Mouse (Mus musculus) lung, postnatal 4 days (tissue): ENCODE data around the gene Lpp.

Experiments
- DNase-seq, 2 experiments: peaks; one replicate each; pipeline ENCODE4 v3.0.0; 2021

Lpp gene

GRCm38 (mm10) chr16:24568061-24568460 is 174.8 kb downstream of the Lpp start:
- DNase-seq, result no peak

GRCm38 (mm10) chr16:24569681-24570080 is 176.4 kb downstream of the Lpp start:
- DNase-seq, result peak in 1 of 2 experiments; percentile 67

DNA sequence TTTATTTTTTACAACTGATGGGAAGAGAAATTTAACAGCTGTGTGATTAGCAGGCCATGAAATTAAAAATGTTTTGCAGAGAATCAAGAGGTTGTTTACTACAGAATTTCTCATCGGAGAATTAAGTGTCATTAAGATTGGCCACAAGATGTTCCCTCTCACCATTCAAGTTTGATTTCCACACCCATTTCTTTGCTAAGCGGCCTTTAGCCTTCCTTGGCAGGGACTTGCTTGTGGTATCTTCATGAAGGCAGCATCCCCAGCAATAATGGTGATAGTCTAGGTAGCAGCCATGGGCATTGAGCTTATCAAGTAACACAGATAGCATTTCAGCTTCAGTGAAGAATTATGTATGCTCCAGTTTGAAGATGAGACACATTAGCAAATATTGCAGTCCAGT is 183.7 kb downstream of the Lpp start:
- DNase-seq, result no peak

DNA sequence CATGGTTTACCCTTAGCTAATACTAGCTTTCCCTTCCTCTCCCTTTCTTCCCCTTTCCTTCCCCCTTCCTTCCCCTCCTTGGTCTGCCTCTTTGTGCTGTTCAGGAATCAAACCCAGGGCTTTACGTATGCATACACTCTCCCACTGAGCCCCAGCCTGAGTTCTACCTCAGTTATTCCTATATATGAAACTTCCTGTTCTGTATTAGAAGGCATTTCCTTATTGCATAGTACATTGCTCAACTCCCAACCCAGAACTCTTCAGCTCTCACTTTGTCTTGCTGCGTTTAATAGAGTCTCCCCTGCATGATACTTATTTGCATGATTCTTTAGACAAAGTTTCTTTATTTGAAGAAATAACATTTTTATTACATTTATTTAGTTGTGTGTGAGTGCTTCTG is 184.5 kb downstream of the Lpp start:
- DNase-seq, result no peak

GRCm38 (mm10) chr16:24582847-24583246 is 189.5 kb downstream of the Lpp start:
- DNase-seq, result no peak

DNA sequence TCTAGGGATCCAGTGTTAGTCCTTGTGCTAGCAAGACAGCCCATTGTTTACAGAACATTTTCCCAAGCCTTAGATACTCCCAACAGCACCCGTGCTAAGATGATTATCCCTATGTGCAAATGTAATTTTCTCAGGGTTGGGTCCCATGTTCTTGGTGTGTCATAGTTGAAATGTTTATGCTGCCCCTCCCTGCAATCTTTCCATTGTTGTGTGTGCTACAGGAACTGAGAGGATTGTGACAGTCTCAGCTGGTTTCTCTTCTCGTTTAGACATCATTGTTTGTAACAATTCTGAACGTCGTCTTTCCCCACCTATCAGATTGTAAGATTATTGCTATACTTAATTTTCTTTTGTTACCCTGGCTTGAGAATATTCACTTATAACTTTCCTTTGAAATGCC is 200.2 kb downstream of the Lpp start:
- DNase-seq, result no peak

GRCm38 (mm10) chr16:24594508-24594907 is 201.2 kb downstream of the Lpp start:
- DNase-seq, result no peak

- no peak for DNase-seq
Measured at GRCm38 (mm10) chr16:24595493-24595892, 202.2 kb downstream of the Lpp start.

DNA sequence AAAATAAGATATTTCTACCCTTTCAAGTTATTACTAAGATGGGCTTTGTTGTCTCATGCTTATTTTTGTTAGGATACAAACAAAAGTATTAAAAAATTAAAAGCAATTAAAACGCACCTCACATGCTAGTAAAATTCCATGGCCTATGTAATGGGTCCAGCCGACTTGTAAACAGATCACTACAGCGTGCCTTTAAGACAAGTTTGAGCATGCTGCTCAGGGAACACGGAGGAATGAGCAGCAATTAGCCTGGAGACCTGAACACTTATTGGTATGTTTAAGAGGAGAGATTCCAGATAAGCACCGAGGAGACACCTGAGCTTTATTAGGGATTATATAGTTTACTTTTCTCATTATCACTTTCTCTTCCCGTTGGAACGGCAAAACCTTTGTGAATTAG is 205.3 kb downstream of the Lpp start:
- no peak for DNase-seq

DNA sequence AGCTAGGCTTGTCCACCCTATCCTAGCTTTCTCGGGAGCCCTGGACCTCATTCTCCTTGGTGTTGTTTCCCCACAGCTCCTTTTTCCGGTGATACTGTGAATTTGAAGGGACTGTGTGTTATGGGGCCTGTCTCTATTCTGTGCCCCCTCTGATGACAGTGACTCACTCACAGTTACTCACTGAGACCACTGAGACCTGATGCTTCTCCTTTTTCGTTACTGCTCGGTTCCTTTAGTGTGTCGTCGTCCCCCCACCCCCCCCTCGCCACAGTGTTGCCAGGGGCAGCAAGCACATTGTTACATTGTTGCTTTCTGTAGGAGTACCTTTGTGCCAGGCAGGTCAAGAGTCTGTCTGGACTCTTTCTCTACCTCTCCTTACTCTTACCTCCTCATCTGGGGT is 206.5 kb downstream of the Lpp start:
- no peak for DNase-seq

- no peak for DNase-seq
Measured at GRCm38 (mm10) chr16:24600260-24600948, 207.1 kb downstream of the Lpp start.

- DNase-seq, result no peak
Measured at GRCm38 (mm10) chr16:24603342-24603741, 210.0 kb downstream of the Lpp start.

DNA sequence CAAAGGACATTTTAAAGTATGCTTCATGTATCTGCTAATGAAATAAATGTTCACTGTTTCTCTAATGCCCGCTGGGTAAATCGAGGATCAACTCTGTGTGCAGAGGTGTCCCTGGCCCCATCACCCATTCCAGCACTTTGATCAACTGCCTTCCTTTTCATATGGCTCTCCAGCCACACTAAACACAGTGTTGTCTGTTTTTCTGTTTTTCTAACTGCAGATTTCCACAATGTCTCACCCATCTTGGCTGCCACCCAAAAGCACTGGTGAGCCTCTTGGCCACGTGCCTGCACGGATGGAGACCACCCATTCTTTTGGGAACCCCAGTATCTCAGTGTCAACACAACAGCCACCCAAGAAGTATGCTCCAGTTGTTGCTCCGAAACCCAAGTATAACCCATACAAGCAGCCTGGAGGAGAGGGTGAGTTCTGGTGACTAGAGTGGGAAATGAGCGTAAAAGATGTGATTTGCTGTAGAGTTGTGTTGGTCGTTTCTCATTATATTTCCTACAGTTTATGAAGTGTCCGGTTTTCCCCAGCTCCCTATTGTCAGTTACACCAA is 214.7 kb downstream of the Lpp start:
- DNase-seq, result peak; percentile 26 to 42

DNA sequence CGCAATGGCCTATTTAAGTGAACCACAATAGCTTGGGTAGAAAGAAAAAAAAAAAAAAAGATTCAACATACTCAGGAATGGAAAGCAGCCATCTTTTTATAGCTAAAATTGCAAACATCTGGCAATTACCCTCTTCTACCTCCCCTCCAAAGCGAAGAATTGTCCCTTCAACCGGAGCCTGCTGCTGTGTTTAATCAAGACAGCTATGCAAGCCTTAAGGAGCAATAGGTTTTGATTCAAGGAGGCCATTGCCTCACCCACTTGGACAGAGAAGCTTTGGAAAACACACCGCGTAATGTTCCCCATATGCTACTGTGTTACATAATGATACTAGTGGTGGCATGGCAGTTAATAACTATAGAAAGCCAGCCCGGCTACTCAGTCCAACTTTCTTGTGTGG is 226.2 kb downstream of the Lpp start:
- DNase-seq, result no peak

- DNase-seq, result peak in 1 of 2 experiments; percentile 24
Measured at GRCm38 (mm10) chr16:24620021-24620420, 226.7 kb downstream of the Lpp start.

DNA sequence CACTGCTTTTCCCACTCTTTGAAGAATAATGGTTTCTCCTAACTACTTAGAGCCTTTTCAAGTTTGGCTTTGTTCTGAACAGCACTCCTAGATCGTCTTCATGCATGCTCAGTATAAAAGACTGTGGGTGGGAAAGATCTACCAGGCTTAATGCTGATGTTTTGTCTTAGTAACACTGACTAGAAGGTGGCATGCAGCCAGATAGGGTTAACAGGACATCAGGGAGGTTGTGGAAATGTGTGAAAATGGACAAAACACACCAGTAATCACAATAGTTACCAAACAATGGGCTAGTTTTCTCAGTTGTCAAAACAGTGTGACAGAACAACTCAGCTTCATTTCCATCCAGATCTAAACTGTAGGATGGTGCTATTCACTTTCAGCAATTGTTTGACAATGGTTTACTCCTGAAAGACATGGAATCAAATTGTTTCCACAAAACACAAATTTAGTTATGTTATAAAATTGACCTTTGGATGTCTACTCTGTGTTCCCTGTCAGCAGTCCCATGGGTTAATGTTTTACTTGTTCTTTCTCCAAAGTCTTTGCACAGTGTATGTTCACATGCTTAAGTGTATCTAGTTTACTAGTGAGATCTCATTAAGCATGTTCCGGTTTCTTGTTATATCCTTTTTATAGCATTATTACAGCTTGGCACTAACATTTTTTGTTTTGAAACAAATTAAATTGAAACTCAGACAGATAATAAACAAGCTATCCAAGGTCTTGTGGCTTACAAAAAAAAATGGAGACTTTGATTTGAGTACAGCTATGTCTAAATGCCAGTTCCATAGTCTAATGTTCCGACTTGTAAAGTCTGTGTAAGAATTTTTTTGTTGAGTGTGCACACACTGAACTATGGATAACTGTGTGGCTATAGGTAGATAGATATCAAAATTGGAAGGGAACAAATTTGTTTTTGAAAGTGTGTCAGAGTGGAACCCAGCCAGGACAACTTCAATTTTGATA is 229.2 kb downstream of the Lpp start:
- DNase-seq, result no peak

DNA sequence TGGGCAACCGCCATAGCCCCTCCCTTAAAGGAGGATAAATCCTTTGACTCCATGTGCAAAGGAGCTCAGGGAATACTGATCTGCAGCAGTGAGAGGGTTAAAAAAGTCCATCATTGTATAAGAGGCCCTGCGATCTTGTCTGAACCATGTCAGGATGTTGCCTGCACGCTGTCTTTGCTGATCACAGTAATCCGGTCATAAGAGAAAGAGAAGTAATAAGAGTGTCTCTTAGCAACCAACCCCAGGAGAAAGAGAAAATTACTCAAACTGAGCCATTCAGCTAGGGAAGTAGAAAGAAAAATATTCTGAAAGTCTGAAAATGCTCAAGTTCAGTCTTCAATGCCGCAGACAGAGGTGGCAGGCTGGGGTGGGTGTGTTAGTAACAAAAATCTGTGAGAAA is 231.0 kb downstream of the Lpp start:
- DNase-seq, result no peak

DNA sequence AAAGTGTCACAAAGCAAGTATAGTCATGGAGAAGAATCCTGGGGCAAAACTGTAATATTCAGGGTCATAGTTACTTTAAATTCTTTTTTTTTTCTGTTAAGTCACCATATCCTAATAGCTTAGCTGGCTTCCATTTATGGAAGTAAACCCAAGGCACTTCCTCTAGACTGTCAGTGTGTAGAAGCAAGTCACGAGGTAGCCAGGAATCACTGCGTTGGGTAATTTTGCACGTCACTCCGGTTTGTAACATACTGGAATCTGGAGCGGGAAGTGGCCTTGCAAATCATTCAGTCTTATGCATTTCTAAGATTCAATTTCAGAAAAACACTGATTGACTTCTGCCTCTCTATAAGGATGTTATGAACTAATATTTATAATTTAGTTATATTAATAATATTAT is 232.3 kb downstream of the Lpp start:
- DNase-seq, result peak in 1 of 2 experiments; percentile 32

GRCm38 (mm10) chr16:24628779-24629178 is 235.5 kb downstream of the Lpp start:
- no peak for DNase-seq

- DNase-seq, result no peak
Measured at GRCm38 (mm10) chr16:24629218-24630172, 236.2 kb downstream of the Lpp start.

GRCm38 (mm10) chr16:24635381-24635919 is 242.1 kb downstream of the Lpp start:
- DNase-seq, result no peak

GRCm38 (mm10) chr16:24636894-24637293 is 243.6 kb downstream of the Lpp start:
- DNase-seq, result no peak
